Mouse (Mus musculus) mouse embryonic stem cell (cell line): ENCODE data around the gene Sult2b1.

Experiments used
- in situ Hi-C, 2 experiments: fragments of 300-500 bp; cut with MboI; formaldehyde crosslinking; loops; 1 replicate in 1 of 2; 3 replicates in 1 of 2; pipeline ENCODE4 v1.14.3; 2019 to 2020; ENCODE audit warnings: low sequenced_read_pairs in 2 of 2, low pct_unique_long_range_greater_than_20kb in 1 of 2, mixed read lengths in 1 of 2; ENCODE audit not compliant: unreplicated experiment in 1 of 2

Sult2b1 gene

DNA sequence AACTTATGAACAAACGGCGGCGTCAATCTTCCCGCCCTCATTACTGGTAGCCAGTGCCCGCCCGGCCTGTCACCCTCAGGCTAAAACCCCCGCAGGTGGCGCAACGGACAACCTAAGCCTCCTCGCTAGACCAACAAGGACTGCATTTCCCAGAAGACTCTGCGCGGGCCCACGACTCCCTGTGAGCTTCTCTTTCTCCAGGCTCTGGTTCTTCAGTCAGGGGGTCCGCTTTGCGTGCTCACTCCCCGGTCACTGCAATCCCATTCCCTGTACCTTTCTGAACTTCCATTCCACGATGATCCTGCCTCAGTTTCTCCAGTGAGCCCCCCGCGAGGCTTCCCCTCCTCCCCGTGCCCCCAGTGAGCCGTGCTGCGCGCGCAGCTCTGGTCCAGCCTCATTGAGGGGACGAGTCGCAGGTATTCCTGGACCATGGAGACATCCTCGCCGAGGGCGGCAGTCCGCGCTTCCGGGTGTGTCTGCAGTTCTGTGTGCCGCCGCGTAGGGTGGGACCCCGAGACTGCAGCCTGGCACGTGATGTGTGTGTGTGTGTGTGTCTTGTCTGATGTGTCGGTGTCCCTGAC, 868 bp downstream of the Sult2b1 start, which contains the start of gene Lmtk3:
TSS of gene Lmtk3 (plus strand) at position 228 of the 581 bp plus-strand sequence.
- in situ Hi-C loops = no loop called here

DNA sequence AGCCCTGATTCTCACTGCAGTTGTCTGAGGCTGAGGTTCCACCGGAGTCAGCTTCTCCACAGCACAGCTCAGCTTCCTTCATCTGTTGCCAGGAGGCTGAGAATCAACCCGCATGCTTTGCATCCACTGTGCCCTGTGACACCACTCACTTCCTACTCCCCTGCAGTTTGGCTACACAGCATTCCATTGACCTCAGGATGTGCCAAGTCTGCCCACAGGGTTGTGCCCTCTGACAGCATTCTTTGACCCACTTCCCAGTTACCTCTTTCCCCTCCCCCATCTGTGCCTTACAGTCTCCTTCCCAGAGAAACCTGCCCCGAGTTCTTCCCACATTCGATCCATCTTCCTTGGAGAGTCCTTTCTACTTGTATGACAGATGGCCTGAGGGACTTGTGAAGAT, 2.2 kb downstream of the Sult2b1 start:
- in situ Hi-C loops = no loop called here

DNA sequence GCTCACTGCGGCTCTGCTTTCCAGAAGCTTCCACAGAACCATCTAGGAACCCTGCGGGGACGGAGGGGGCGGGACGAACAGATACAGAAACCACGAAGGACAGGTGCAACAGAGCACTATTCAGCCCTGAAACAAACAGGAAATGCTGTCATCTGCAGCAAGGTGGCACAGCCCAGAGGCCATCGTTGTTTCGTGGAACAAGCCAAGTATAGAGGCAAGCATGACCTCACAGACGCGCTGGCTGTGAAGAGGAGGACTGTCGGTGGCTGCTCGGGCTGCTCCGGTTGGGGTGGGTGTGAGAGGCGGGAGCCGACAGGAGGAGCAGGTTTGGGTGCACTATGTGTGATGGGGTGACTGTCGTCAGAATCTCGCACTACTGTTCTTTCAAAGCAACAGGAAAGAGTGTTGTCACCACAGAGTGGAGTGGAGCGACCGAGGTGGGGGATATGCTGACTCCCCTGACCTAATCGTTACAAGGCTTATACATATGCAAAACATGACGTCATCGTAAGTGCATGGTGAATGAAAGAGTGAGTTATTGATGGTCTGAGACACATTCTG, 5.3 kb downstream of the Sult2b1 start:
- in situ Hi-C loops = no loop called here

DNA sequence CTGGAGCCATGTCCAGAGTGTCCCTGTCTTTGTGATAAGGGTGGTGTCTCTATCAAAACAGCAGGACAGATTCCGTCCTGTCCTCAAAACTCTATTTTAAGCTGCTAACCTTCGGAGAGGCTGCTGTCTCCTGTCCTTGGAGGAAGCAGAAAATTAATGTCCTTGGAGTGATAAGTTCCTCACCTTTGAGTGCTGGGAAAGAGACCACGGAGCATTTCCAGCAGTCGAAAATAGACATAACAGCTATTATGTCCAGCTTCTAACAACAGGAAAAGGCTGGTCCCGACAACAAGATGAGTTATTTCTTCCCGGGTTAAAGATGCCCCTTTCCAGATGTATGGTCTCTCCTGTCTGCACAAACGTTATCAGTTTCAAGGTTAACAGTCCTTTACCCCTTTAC, 9.2 kb downstream of the Sult2b1 start:
- in situ Hi-C loops = no loop called here

DNA sequence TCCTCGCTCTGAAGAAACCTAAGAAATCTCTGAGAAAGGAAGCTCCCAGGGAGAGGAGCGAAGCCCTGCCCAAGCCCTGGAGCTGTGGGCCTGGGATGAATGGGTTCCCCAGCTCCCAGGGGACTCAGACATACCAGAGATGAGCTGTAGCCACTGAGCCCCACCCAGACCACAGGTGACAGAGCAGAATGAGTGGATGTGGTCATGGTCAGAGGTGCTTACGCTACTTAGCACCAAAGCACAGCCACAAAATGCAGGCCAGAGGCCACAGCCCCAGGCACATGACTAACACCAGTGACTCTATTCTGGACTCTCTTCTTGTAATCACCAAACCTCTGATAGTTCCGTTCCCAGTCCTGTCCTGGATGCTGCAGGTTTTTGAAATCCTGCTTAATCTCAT, 13.4 kb downstream of the Sult2b1 start:
- in situ Hi-C loops = no loop called here

DNA sequence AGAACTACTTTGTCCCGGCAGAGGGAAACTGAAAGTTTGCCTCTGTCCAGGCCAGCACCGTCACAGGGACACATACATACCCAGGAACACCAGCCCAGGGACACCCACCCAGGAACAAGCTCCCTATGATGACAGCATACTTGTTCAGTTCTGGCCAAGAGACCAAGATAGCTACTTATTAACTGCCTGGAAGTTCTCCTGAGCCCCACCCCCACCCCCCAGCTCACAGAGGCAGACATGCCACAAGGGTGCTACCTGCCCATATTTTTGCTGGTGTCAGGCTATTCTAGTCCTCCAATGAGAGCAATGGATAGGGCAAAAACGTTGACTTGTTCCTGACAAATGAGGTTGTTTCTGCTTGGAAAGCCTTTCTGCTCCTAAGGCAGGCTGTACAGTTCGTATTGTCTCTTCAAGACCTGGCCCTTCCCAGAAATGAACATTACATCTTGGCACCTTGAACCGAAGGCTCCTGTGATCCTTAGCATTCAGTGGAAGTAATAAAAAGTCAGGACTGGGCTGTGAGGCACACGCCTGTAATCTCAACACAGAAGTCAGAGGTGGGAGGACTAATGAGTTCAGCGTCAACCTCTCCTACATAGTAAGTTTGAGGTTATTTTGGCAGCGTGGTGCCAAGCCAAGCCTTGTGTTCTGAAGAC, 13.9 kb downstream of the Sult2b1 start:
- in situ Hi-C loops = no loop called here

DNA sequence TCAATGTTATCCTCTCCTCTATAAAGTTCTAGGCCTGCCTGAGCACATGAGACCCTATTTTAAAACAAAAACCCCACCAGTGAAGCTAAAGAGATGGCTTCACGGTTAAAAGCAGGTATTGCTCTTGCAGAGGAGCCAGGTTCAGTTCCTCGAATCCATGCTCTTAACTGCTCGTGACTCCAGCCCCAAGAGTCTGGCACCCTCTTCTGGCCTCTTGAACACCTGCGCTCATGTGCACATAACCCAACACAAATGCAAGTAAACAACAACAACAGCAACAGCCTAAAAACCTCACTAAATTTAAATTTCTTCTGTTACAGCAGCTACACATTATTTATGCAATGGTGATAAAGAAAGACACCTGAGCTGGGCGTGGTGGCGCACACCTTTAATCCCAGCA, 17.0 kb downstream of the Sult2b1 start:
- in situ Hi-C loops = no loop called here

DNA sequence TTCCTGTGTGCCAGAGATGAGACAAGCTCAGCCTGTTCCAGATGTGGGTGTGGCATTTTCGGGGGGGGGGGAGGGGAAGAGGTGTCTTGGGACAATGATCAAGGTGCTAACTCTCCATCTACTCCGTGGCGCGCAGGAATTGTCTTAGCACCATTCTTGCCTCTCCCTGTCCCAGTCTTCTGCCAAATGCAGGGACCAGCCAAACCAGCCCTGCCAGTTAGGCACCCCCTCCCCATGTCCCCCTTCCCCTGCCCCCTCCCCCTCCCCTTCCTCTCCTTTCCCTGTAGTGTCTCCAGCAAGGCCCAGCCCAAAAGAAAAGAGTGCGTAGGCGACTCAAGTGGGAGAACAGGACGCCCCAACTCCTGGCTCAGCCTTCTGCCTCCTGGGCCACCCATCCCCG, 17.7 kb downstream of the Sult2b1 start:
- in situ Hi-C loops = no loop called here

DNA sequence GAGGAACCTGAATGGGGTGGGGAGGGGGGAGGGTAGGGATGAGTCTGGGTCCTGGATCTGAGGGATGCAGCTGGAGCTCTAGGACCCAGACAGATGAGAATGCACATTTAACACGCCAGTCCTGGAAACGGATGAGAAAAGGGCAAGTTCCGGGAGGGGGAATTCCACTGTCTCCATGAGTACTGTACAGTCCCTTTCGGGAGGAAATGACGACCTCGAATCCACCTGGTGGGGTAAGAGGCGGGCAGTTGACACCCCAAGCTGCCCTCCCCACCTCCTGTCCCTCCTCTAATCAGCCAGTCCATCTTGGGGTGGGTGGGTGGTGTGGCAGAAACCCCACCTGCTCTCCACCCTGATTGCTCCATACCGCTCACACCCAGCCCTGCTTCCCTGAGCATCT, 18.5 kb downstream of the Sult2b1 start:
- in situ Hi-C loops = no loop called here

DNA sequence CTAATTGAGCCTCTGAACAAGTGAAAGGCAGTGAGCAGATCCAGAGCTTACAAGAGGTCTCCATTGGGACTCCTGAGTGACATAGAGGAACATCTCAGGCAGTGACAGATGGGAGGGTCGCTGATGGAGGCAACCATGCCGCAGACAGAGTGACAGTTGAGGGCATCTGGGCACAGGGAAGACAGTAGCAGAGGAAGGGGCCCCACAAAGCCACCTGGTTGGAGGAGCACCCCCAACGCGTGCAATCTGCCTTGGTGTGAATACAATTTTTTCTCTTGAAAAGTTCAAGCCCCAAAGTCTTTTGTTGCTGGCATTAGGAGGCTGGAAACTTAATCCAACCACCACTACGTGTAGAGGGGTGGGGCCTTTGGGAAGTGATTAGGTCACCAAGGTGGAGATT, 24.3 kb downstream of the Sult2b1 start:
- in situ Hi-C loops = no loop called here

DNA sequence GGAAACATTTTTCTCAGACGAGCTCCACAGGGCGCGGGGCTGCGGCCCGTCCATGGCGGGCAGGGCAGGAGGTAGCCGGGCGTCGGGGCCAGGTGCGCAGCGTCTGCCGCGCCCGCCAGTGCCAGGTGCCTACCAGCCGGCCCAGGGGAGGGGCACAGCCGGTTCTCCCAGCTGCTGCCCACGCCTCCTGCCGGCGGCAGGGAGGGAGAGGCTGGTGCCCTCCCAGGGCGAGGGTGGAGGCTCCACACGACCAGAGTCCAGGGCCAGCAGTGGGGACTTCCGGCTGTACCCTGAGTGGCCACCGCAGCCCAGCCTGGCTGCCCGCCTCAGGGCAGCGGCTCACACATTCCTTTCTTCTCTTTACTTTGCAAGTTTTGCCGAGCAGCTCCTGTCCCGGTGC, 25.1 kb downstream of the Sult2b1 start:
- in situ Hi-C loops = no loop called here

DNA sequence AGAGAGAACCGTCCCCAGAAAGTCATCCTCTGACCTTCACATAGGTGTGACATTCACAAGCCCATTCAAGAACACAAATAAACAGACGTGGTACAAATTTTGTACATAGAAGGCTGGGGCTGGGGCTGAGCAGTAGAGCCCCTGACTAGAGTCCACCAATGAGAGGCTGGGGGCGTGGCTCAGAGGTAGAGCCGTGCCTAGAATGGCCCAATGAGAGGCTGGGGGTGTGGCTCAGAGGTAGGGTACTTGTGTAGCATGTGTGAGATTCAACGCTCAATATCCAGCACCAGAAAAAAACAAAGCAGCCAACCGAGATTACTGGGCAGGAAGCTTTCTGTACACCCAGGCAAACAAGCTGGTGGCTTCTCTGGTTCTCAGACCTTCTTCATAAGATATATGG, 28.8 kb downstream of the Sult2b1 start:
- in situ Hi-C loops = no loop called here

DNA sequence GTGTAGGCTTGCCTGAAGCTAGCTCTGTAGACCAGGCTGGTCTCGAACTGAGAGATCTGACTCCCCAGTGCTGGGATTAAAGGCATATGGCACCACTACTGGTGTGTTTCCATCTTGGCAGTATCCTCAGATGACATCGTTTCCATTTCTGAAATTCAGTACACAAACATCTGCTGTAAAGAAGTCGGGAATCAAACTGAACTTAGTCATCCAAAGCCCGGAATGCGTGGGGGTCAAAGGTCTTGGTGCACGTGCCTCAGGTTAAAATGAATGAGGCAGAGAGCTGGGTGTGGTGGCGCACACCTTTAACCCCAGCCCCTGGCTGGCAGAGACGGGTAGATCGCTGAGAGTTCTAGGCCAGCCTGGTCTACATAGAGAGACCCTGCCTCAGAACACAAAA, 34.3 kb downstream of the Sult2b1 start:
- in situ Hi-C loops = no loop called here

DNA sequence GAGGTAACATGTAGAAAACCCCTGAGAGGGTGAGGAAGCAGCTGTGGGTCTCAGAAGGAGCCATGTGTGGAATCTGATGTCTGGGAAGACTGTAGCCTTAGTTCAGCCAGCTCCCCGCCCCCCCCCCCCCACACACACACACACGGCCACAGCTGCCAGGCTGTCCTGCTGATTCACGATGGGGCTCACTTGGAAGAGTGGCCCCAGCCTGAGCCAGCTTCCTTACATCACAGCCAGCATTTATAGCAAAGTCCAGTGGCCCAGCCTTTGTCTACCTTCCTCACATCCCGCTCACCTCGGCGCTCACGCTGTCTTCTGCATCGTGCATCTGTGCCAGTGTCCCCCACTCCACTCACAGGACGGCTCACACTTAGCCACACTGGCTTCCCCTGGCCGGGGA, 35.1 kb downstream of the Sult2b1 start:
- in situ Hi-C loops = no loop called here

DNA sequence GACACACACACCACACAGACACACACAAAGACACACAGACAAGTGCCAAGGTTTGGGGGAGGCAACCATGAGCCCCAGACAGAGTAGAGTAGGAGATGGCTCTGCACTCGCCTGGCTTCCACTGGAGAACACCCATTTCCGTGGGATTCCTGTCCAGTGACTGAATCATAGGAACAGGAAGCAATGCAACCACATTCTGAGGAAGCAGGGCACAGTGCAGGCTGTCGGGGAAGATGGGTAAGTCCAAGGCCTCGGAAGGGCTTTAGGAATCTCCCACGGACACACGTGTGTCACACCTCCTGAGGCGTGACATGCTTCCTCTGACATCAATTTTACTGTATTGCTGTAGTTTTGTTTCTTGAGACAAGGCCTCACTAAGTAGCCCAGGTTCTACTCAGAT, 36.4 kb downstream of the Sult2b1 start:
- in situ Hi-C loops = no loop called here

DNA sequence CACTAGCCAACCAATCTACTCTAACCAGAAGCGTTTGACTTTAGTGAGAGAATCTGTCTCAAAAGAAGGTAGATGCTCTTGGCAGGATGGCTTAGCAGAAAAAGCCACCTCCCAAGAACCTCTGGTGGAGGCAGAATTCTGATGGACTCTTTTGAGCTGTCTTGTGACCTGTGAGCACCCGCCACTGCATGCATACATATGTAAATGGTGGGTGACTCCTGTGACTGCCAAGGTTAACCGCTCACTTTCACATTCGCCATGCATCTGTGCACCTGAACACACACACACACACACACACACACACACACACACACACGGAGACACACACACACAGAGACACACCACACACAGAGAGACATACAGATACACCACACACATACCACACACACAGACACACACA, 37.0 kb downstream of the Sult2b1 start:
- in situ Hi-C loops = no loop called here

DNA sequence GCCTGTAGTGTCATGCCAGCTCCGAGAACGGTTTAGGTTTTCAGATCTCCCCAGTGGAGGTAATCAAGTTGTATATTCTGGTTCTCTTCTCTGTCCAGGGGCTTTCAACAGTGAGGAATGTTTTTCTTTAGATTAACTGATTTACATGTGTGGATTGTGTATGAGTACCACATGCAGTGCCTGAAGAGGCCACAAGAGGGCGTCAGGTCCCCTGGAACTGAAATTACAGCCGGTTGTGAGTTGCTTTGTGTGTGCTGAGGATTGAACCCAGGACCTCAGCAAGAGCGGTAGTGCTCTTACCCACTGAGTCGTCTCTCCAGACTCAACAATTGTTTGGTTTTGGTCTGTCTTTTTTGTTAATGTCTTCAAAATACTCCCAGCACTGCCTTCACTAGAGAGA, 38.0 kb downstream of the Sult2b1 start:
- in situ Hi-C loops = no loop called here

DNA sequence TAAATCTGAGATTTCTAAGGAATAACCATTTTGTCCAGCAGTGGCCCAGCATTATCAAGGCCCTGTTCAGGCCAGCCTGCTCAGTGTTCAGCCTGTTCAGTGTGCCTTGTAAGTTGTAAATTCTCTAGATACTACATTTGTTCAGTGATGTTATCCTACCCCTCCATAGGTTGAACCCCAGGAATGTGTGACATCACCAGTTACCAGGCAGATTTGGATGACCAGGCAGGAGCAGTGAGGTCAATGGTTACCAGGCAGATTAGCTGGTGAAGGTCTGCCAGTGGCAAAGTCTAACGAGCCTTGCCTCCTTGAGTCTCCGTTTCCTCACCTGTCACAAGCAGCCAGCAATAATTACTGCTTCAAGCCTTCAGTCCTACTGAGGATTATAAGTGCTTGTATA, 40.1 kb downstream of the Sult2b1 start:
- in situ Hi-C loops = no loop called here

DNA sequence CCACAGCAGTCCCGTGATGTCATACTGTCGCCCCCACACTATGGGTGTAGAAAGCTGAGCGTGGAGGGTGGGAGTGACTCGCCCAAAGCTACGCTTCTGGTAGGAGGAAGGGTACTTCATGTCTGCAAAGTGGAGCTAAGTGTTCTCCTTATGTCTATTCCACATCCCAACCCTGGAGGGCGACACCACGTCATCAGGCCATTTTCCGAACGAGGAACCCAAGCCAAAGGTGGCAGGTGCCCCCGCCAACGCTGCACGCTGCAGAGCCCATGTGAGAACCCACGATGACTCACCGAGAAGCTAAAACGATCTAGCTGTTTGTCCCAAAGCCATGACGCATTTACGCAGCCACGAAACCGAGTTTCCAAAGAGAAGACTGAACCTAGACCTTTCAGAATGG, 42.1 kb downstream of the Sult2b1 start:
- in situ Hi-C loops = no loop called here

DNA sequence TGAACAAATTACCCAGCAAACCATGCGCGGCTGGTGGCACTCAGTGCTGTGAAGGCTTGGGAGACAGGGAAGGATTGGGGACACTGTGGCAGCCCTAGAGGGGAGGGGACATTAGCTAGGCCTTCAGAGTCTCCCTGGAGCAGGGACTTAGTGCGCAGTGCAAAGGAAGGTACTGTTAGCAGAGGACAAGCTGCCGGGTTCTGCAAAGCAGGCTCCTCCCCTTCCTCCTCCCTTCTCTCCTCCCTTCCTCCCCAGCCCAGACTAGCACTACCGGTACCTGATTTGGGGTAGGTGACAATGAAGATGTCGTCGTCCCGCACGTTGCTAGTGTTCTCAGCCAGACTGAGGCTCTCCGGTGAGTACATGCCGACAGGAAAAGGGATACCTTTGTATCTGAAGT, 42.7 kb downstream of the Sult2b1 start:
- in situ Hi-C loops = no loop called here
